Mouse (Mus musculus) kidney, adult 2 months (tissue): Measurements from ENCODE around the gene Fut9. TPM values are rescaled to one million over a fixed set of nuclear protein-coding genes. Genes with fewer than 3 reads are reported as not detected.

Experiments
- DNase-seq: peaks from one replicate; pipeline ENCODE4 v3.0.0; 2021
- H3K27ac ChIP-seq: fragments of 200-500 bp; 2 replicates; pipeline ENCODE4 v1.5.1; 2012; ENCODE audit warnings: low read depth, low read length, control low read depth, inconsistent platforms; ENCODE audit not compliant: insufficient read depth
- H3K27me3 ChIP-seq: fragments of 200-500 bp; replicated peaks from 2 replicates; pipeline ENCODE4 v1.6.1; 2012; ENCODE audit warnings: mild to moderate bottlenecking, moderate library complexity, low read length, inconsistent platforms; ENCODE audit not compliant: control insufficient read depth, insufficient read depth
- H3K36me3 ChIP-seq: fragments of 200-500 bp; 2 replicates; pipeline ENCODE4 v1.6.1; 2012; ENCODE audit warnings: mild to moderate bottlenecking, moderate library complexity, low read length, inconsistent platforms; ENCODE audit not compliant: control insufficient read depth, insufficient read depth
- H3K4me1 ChIP-seq: fragments of 200-500 bp; 2 replicates; pipeline ENCODE4 v1.6.1; 2011; ENCODE audit warnings: low read length; ENCODE audit not compliant: control insufficient read depth, insufficient read depth
- H3K4me3 ChIP-seq: fragments of 200-500 bp; 2 replicates; pipeline ENCODE4 v1.5.1; 2011; ENCODE audit warnings: mild to moderate bottlenecking, low read depth, low read length, control low read depth; ENCODE audit not compliant: insufficient read depth
- CTCF ChIP-seq: fragments of 200-500 bp; conservative IDR thresholded peaks from 2 replicates; pipeline ENCODE4 v1.5.1; 2011; ENCODE audit warnings: low read depth, mild to moderate bottlenecking, control low read depth, low read length, moderate library complexity, mixed read lengths; ENCODE audit not compliant: insufficient read depth, insufficient read length
- POLR2A ChIP-seq: fragments of 200-500 bp; IDR thresholded peaks from one replicate; pipeline ENCODE4 v1.6.1; 2011; ENCODE audit warnings: low read depth, low read length, control low read depth
- WGBS: fragments of 180-500 bp; shearing (Covaris S2); methylation state at CpG from one replicate; pipeline ENCODE4 v1.1.7; 2018; 5-methylcytosine and 5-hydroxymethylcytosine counted together
- polyA plus RNA-seq: library from polyadenylated mRNA; depleted of rRNA; stranded (reverse); fragments of >200 nt; gene quantifications from 2 replicates; pipeline ENCODE4 v1.2.3, GENCODE M21; 2012

The Fut9 gene
- polyA plus RNA-seq, 1 experiment = 31.1 TPM

DNA sequence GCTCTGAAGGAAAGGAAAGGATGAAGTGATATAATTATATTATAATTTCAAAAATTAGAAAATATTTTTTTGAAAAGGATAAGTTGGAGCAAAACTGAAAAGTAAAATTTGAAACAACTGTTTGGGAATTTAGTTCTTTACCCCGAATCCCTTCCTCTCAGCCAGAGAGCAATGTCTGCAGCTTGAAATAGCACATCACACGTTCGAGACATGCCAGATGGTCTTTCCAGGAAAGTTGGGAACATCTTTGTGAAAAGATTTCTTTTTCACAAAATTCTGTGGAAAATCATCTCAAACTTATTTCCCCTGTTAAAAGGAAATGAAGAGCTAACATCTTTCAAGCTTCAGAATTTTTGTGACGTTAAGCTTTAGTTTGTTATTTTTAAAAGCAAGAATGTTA lies 61.3 kb downstream of the Fut9 start:
- Histone ChIP-seq H3K4me1 (no peaks in the 10 kb centered on the region), H3K27ac (no peak overlapping the region), H3K27me3 (no peaks in the 10 kb centered on the region), H3K36me3 (no peaks in the 10 kb centered on the region; the same call in 1 of the 2 replicates), H3K4me3 (no peak overlapping the region)
- TF ChIP-seq POLR2A (no peak), CTCF (no peak)
- no peak for DNase-seq
- WGBS = 66% methylated on average over 4 of the region's 4 CpGs

DNA sequence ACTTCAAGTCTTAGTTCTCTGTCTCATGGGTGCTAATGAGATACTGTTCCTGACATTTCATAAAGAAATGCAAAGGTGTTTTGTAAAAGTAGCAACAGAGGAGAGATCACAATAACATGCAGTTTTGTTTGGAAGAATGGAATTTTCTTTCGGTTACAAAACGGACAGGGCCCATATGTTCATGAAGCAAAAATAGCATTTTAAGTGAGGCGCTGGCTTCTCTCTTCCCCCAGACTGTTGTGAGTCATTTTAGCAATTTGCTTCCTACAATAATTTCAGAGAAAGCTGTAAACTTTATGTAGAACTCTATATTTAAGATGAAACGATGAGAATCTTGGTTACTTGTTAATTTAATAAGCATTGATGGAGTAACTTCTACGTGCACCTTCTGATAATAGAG lies 78.5 kb downstream of the Fut9 start:
- H3K27me3 ChIP-seq = no peaks in the 10 kb centered on the region
- no peak overlapping the region for H3K27ac ChIP-seq
- WGBS = 79% methylated on average over 5 of the region's 5 CpGs
- TF ChIP-seq POLR2A = no peak
- no peak for TF ChIP-seq CTCF
- H3K4me3 ChIP-seq = no peak overlapping the region
- no peak for DNase-seq
- peaks cover 2% of the 10 kb centered on the region; the same call in 1 of the 2 replicates for H3K36me3 ChIP-seq
- H3K4me1 ChIP-seq = no peaks in the 10 kb centered on the region

DNA sequence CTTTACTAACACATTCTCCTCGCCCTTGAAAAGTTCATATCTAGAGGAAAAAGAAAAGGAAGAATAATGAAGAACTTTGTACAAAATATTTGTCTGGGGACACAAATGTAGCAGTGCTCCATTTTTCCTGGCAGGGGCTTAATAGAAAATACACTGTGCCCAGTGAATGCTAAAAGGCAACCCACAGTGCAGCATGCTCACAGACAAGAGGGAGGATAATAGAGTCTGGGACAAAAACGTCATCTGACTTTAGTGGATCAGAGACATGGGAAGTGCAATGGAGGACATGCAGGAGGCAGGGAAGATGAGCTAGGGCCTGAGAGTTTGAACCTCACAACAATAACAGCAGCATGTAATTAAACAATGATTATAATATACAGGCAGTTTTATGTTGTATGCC lies 86.1 kb downstream of the Fut9 start:
- H3K27me3 ChIP-seq = no peaks in the 10 kb centered on the region
- H3K27ac ChIP-seq = no peak overlapping the region
- H3K4me1 ChIP-seq = no peaks in the 10 kb centered on the region; the same call in 1 of the 2 replicates
- no peak for TF ChIP-seq CTCF
- H3K4me3 ChIP-seq = no peak overlapping the region
- H3K36me3 ChIP-seq = peaks cover 2% of the 10 kb centered on the region; the same call in 1 of the 2 replicates
- DNase-seq = no peak
- WGBS = 60% methylated on average over 2 of the region's 2 CpGs

DNA sequence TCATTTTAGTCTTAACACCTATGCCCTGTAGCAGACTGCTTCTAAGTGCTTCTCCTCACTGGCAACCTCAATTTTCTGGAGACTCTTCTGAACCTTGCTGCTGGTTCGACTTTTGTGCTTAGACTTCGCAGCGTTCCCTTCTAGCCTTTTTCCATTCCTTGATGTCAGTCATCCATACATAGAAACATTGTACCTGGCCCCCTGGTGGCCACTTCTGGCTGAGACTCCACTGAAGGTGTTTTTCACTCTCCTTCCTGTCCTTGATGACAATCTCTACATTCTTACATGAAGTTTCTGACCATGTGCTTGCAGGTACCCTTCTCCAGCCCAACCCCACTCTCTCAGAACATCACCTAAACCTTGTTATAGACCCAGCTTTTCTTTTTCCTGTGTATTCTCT lies 115.1 kb downstream of the Fut9 start:
- Histone ChIP-seq H3K4me1 (no peaks in the 10 kb centered on the region; the same call in 1 of the 2 replicates), H3K27ac (no peak overlapping the region), H3K4me3 (no peak overlapping the region), H3K36me3 (no peaks in the 10 kb centered on the region), H3K27me3 (no peaks in the 10 kb centered on the region)
- peak; percentile 43 for DNase-seq
- 60% methylated on average over 3 of the region's 3 CpGs for WGBS
- no peak for TF ChIP-seq POLR2A
- TF ChIP-seq CTCF = peak; percentile 34; the same call in 1 of the 2 replicates

DNA sequence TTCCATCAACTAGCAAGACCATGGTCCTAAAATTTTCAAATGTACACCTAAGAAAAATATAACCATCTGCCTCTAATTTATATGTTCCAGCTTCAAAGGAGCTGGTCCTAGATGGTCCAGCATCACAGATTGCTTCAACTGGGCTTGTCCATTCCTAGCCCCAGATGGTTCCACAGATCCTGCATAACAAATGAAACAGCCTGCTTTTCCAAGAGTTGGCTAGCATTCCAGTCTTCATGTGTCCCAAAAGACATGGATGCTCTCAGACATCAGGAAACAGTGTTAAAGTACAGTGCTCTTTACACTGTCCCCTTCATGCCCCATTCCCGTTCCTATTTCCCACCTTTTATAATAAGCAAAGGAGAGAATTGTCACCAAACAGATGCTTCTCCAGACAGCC lies 135.8 kb downstream of the Fut9 start:
- no peaks in the 10 kb centered on the region for H3K27me3 ChIP-seq
- no peak overlapping the region for H3K4me3 ChIP-seq
- no peak for DNase-seq
- no peaks in the 10 kb centered on the region; the same call in 1 of the 2 replicates for H3K36me3 ChIP-seq
- H3K4me1 ChIP-seq = no peaks in the 10 kb centered on the region
- WGBS = 72% methylated on average over 1 of the region's 1 CpGs
- no peak overlapping the region for H3K27ac ChIP-seq
- TF ChIP-seq POLR2A (no peak), CTCF (no peak)

DNA sequence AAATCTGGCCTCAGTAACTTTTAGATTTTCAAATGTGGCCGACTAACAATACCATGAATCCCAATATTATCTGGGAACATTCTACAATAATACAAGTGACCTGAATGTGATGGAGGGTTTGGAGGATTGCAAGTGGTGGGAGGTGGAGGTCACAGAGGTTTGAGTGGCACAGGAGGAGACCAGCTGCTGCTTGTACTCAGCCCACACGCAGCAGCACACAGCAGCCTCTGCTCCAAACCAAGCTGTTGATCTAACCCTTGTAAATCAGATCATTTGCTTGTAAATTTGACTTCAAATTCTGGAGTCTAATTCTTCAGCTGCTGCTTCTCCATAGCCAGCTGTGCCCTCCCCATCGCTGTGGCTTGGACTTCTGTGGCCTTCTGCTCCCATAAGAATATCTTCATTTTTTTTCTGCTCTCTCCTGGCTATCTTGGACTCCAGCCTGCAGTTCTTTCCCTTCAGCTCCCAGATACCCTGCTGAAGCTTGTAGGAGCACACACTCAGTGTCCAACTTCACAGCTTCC lies 138.8 kb downstream of the Fut9 start:
- Histone ChIP-seq H3K4me3 (no peak overlapping the region), H3K36me3 (no peaks in the 10 kb centered on the region), H3K27me3 (no peaks in the 10 kb centered on the region), H3K4me1 (no peaks in the 10 kb centered on the region), H3K27ac (no peak overlapping the region)
- 50% methylated on average over 3 of the region's 3 CpGs for WGBS
- TF ChIP-seq CTCF (no peak), POLR2A (no peak)
- no peak for DNase-seq

DNA sequence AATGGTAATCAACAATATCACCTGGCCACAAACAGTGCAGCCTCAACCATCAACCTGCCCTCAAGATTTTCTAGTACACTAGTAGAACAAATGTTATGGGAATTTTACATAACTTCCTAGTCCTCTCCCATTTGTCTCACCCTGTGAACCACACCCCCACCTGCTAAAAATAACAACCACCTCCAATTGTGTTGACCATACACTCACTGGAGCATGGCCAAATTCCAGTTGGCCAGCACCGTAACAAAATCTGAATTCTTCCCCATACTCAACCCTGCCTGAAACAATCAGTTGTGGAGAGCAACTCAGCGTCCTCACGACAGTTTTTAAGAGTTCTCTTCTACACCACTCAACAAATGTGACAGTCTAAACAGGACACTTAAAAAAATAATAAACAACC lies 141.3 kb downstream of the Fut9 start:
- Histone ChIP-seq H3K4me3 (no peak overlapping the region), H3K27ac (0 out of 2 replicates have a peak overlapping the region, but pooled peaks have one; percentile 16), H3K27me3 (no peaks in the 10 kb centered on the region), H3K36me3 (no peaks in the 10 kb centered on the region), H3K4me1 (no peaks in the 10 kb centered on the region)
- DNase-seq = peak; percentile 37
- TF ChIP-seq POLR2A (no peak), CTCF (no peak)
- WGBS = 23% methylated on average over 3 of the region's 3 CpGs
